Mouse (Mus musculus) midbrain, embryonic 13.5 days (tissue): ENCODE measurements at regions not wholly inside any gene's neighbourhood (a gene's known extent, or its start where the extent isn't known, plus 50 kb on each side); places are given as distances from the start of the nearest gene placed in this dataset.

ENCODE experiments used
- ATAC-seq: fragments of 200-750 bp; cut with Nextera tagmentation; 2 replicates; pipeline ENCODE4 v1.8.0; 2017; ENCODE audit warnings: mild to moderate bottlenecking, moderate TSS enrichment, moderate library complexity
- H3K27ac ChIP-seq: fragments of 300-500 bp; sonication (generic); 2 replicates; pipeline ENCODE4 v1.5.1; 2015; ENCODE audit warnings: inconsistent platforms, mild to moderate bottlenecking, moderate library complexity
- H3K27me3 ChIP-seq: fragments of 300-500 bp; sonication (generic); 2 replicates; pipeline ENCODE4 v1.6.1; 2015; ENCODE audit warnings: mild to moderate bottlenecking, inconsistent platforms
- H3K36me3 ChIP-seq: fragments of 300-500 bp; sonication (generic); 2 replicates; pipeline ENCODE4 v1.6.1; 2015; ENCODE audit warnings: mild to moderate bottlenecking, inconsistent platforms
- H3K4me1 ChIP-seq: fragments of 300-500 bp; sonication (generic); replicated peaks from 2 replicates; pipeline ENCODE4 v1.6.1; 2015; ENCODE audit warnings: inconsistent platforms
- H3K4me2 ChIP-seq: fragments of 300-500 bp; sonication (generic); replicated peaks from 2 replicates; pipeline ENCODE4 v1.6.1; 2015; ENCODE audit warnings: moderate library complexity, mild to moderate bottlenecking, inconsistent platforms
- H3K4me3 ChIP-seq: fragments of 300-500 bp; sonication (generic); replicated peaks from 2 replicates; pipeline ENCODE4 v1.5.1; 2015; ENCODE audit warnings: mild to moderate bottlenecking, inconsistent platforms
- H3K9ac ChIP-seq: fragments of 300-500 bp; sonication (generic); replicated peaks from 2 replicates; pipeline ENCODE4 v1.6.1; 2015; ENCODE audit warnings: mild to moderate bottlenecking, inconsistent platforms
- H3K9me3 ChIP-seq: fragments of 300-500 bp; sonication (generic); 2 replicates; pipeline ENCODE4 v1.6.1; 2016; ENCODE audit warnings: mild to moderate bottlenecking, inconsistent platforms
- WGBS: fragments of 180-500 bp; shearing (Covaris S2); methylation state at CpG from one replicate; pipeline ENCODE4 v1.1.7; 2015; 5-methylcytosine and 5-hydroxymethylcytosine counted together

DNA sequence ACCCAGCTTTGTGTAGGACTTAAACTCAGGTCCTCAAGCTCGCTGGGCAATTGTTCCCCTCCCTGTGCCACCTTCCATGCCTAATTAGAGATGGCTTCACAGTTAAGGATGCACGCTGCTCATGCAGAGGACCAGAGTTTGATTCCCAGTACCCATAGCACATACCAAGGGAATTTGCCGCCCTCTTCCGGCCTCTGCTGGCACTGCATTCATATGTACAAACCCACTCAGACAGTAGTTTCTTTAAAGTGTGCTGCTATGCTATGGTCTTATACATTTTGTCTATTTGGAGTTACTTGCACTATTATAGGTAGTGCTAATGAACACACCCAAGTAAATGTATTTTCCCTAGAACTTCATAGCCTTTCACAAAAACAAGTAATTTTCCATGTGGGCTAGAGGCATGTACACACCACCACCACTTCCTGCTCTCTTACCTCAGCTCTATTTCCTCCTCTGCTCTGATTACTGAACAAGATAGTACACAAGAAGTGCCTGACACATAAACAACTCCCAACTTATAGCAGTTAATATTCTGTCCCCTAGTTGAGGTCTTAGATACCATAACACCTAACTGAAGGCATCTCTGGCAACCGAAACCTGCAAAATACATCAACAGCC, 57.4 kb upstream of the Clint1 start:
- Histone ChIP-seq H3K36me3 (no peaks in the 10 kb centered on the region), H3K9me3 (no peaks in the 10 kb centered on the region), H3K4me3 (no peak overlapping the region), H3K9ac (no peak overlapping the region), H3K27me3 (0 out of 2 replicates have a peak, but pooled peaks cover 6% of the 10 kb centered on the region), H3K4me2 (no peak overlapping the region), H3K4me1 (peaks cover 13% of the 10 kb centered on the region), H3K27ac (no peak overlapping the region)
- no peak for ATAC-seq
- 79% methylated on average over 5 of the region's 5 CpGs for WGBS

DNA sequence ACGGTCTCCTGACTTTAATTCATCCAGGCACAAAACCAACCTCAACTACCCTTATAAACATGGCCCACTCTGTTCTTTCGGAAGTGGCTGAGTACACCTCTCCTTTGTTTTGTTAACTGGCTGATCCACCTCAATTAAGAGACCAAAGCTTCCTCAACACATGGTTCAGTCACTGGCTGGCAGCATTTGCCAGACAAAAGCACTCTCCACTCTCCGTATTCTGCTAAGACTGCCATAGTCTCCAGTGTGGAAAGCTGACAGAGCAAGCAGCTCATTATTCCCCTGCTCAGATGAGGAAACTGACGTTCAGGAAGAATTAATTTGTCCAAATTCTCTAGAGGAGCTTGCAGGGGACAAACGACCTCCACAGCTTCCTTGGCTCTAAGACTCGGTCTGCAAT, 56.5 kb upstream of the Clint1 start:
- no peak overlapping the region for H3K4me3 ChIP-seq
- H3K27ac ChIP-seq = no peak overlapping the region
- ATAC-seq = no peak
- H3K4me2 ChIP-seq = no peak overlapping the region
- no peaks in the 10 kb centered on the region for H3K36me3 ChIP-seq
- 0 out of 2 replicates have a peak, but pooled peaks cover 6% of the 10 kb centered on the region for H3K27me3 ChIP-seq
- WGBS = 34% methylated on average over 6 of the region's 6 CpGs
- peaks cover 19% of the 10 kb centered on the region for H3K4me1 ChIP-seq
- no peaks in the 10 kb centered on the region for H3K9me3 ChIP-seq
- H3K9ac ChIP-seq = no peak overlapping the region

DNA sequence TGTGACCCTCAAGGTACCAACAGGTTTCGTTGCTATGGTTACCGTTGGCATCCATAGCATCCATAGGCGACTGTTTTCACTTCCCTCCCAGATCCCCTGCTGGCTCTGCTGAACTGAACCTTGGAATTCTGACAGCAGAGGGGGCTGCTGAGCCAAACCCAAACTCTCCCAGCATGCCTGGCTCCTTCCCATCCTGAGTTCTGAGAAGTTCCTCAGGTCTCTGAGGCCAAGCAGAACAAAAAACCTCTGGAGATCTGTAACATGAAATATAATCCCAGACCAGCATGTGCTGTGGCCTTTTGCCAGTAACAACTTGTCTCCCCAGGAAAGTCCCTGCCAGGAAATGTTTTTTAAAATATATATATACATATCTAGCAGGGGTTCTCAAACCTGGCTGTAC, 56.1 kb upstream of the Clint1 start:
- 14% methylated on average over 3 of the region's 3 CpGs for WGBS
- Histone ChIP-seq H3K9ac (no peak overlapping the region), H3K4me3 (no peak overlapping the region), H3K36me3 (no peaks in the 10 kb centered on the region), H3K27me3 (0 out of 2 replicates have a peak, but pooled peaks cover 6% of the 10 kb centered on the region), H3K4me2 (no peak overlapping the region), H3K4me1 (peaks cover 15% of the 10 kb centered on the region; the same call in 1 of the 2 replicates), H3K27ac (no peak overlapping the region), H3K9me3 (no peaks in the 10 kb centered on the region)
- ATAC-seq = no peak

DNA sequence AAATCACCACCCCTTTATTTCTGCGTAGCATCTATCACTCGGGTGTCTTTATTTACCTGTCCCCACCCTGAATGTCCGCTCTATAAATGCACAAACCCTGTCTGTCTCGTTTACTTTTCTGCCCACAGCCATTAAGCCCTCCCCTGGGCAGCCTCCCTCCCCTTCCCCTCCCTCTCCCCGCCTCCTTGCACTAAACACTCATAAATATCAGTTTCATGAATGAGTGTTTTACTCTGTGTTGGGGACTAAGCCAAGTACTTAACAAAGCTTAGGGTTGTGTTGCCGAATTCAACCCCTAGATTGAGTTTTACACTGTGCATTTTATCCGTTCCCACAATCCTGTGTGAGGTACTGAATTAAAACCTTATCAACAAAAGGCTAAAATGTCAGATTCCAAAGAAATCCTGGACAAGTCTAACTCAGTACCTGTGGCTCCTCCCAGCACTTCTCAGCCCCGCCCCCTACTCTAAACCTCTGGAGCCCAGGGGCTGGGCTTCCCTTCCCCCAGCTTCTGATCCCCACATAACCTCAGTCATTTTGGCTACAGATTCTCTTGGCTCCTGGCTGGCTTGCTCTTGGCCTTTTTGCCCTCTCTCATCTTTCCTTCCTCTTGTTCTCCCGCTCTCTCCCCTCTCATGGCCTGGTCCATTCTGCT, 52.0 kb upstream of the Clint1 start:
- no peak for ATAC-seq
- Histone ChIP-seq H3K9me3 (no peaks in the 10 kb centered on the region), H3K4me1 (peaks cover 15% of the 10 kb centered on the region; the same call in 1 of the 2 replicates), H3K9ac (no peak overlapping the region), H3K4me3 (no peak overlapping the region), H3K4me2 (no peak overlapping the region), H3K27ac (no peak overlapping the region), H3K36me3 (no peaks in the 10 kb centered on the region), H3K27me3 (0 out of 2 replicates have a peak, but pooled peaks cover 6% of the 10 kb centered on the region)
- 21% methylated on average over 9 of the region's 9 CpGs for WGBS
